Mouse (Mus musculus) forebrain, embryonic 15.5 days (tissue): ENCODE measurements around the gene Cmtr1. TPM values are rescaled to one million over a fixed set of nuclear protein-coding genes. Genes with fewer than 3 reads are reported as not detected.

Source experiments
- ATAC-seq: fragments of 200-750 bp; cut with Nextera tagmentation; replicated peaks from 2 replicates; pipeline ENCODE4 v1.8.0; 2017; ENCODE audit warnings: mild to moderate bottlenecking, moderate TSS enrichment, moderate library complexity
- H3K27ac ChIP-seq: fragments of 300-500 bp; sonication (generic); replicated peaks from 2 replicates; pipeline ENCODE4 v1.5.1; 2015; ENCODE audit warnings: mild to moderate bottlenecking, inconsistent platforms
- H3K27me3 ChIP-seq: fragments of 300-500 bp; sonication (generic); 2 replicates; pipeline ENCODE4 v1.6.1; 2015; ENCODE audit warnings: inconsistent platforms
- H3K36me3 ChIP-seq: fragments of 300-500 bp; sonication (generic); 2 replicates; pipeline ENCODE4 v1.6.1; 2015; ENCODE audit warnings: mild to moderate bottlenecking, inconsistent platforms
- H3K4me1 ChIP-seq: fragments of 300-500 bp; sonication (generic); 2 replicates; pipeline ENCODE4 v1.6.1; 2015; ENCODE audit warnings: inconsistent platforms
- H3K4me2 ChIP-seq: fragments of 300-500 bp; sonication (generic); replicated peaks from 2 replicates; pipeline ENCODE4 v1.6.1; 2015; ENCODE audit warnings: mild to moderate bottlenecking, inconsistent platforms
- H3K4me3 ChIP-seq: fragments of 300-500 bp; sonication (generic); 2 replicates; pipeline ENCODE4 v1.5.1; 2015; ENCODE audit warnings: mild to moderate bottlenecking, inconsistent platforms
- H3K9ac ChIP-seq: fragments of 300-500 bp; sonication (generic); replicated peaks from 2 replicates; pipeline ENCODE4 v1.6.1; 2015; ENCODE audit warnings: mild to moderate bottlenecking, inconsistent platforms
- H3K9me3 ChIP-seq: fragments of 300-500 bp; sonication (generic); 2 replicates; pipeline ENCODE4 v1.6.1; 2016; ENCODE audit warnings: inconsistent platforms
- WGBS: fragments of 180-500 bp; shearing (Covaris S2); methylation state at CpG from one replicate; pipeline ENCODE4 v1.1.7; 2015; ENCODE audit warnings: mixed read lengths; 5-methylcytosine and 5-hydroxymethylcytosine counted together
- polyA plus RNA-seq: library from polyadenylated mRNA; unstranded; fragments of >200 nt; fragmentation: Nextera tagmentation; extraction: Ambion mirVana; gene quantifications from 2 replicates; pipeline ENCODE4 v1.2.1, GENCODE M21; 2015

The Cmtr1 gene
- polyA plus RNA-seq, 1 experiment from 2014 or later, result 144 TPM

DNA sequence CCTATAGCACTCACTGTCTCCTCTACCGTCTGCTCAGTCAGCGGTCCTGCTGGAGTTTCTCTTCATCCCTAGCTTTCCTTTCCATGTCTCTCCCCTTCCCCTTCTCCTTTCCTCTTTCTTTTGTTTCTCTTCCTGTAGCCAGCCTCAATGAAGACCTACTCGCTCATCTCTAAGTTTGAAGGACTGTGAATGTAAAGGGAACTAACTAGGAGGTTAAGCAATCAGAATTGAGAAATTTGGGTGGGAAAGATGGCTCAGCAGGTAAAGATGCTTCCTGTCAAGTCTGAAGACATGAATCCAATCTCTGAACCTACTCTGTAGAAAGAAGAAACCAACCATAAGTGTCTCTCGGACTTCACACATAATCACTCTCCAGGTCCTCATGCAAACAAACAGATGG, 12.9 kb downstream of the Cmtr1 start:
- Histone ChIP-seq H3K27ac (no peak overlapping the region), H3K4me1 (peaks cover 10% of the 10 kb centered on the region), H3K9ac (no peak overlapping the region), H3K9me3 (no peaks in the 10 kb centered on the region), H3K36me3 (peaks cover 52% of the 10 kb centered on the region), H3K4me3 (no peak overlapping the region), H3K27me3 (no peaks in the 10 kb centered on the region), H3K4me2 (no peak overlapping the region)
- ATAC-seq, result no peak
- WGBS, result 95% methylated on average over 4 of the region's 4 CpGs

DNA sequence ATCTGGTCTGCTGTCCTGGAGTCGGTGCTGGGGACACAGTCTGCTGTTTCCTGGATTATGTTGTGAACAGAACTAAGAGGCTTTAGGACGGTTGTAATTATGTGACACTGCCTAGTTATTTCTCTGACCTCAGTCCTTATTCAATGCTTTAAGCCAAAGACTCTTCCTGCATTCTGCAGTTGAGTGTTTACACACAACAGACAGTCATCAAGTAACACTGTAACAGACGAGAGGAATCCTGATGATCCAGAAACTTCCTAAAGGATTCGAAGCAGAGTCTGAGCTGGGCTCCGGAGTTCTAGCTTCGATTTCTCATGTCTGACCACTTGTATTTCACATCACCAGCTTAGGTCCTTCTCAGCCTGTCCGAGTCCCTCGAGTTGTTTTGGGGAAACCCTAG, 18.1 kb downstream of the Cmtr1 start:
- 89% methylated on average over 8 of the region's 8 CpGs for WGBS
- Histone ChIP-seq H3K27ac (no peak overlapping the region), H3K4me3 (no peak overlapping the region), H3K36me3 (peaks cover 76% of the 10 kb centered on the region), H3K9me3 (no peaks in the 10 kb centered on the region), H3K27me3 (no peaks in the 10 kb centered on the region), H3K4me1 (peaks cover 21% of the 10 kb centered on the region), H3K4me2 (no peak overlapping the region), H3K9ac (no peak overlapping the region)
- no peak for ATAC-seq

DNA sequence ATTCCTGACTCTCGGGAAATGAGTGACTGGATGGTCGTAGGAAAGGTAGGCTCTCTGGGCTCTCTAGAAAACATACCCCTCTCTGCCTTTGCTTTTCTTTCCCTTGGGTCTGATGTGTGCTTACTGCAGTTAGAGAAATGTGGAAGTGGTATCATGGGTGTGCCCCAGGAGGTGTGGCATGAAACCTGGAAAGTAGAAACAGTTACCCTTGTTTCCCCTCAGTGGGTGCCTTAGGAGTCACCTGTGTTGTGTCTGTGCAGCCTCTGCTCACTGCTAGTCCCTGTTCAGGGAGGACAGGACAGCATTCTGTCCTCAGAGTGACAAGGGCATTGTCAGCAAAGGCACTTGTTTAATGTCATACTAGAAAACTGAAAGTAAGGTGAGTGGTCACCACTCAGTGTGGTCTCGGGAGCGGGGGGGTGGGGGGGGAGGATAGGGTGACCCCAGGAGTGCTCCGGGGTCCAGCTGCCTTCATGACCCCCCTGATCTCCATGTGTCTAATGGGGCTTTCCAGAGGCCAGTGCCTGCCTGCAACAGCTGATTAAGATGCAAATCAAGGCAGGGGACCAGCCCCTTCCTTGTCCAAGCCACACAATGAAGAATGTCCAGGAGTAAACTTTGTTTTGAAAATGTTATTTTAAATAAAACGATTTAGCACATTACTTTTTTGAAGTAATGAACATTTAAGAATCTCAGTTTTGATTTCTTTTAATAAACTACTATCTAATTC, 18.8 kb downstream of the Cmtr1 start:
- peaks cover 21% of the 10 kb centered on the region for H3K4me1 ChIP-seq
- H3K36me3 ChIP-seq, result peaks cover 74% of the 10 kb centered on the region
- ATAC-seq, result no peak
- no peaks in the 10 kb centered on the region for H3K27me3 ChIP-seq
- 88% methylated on average over 6 of the region's 6 CpGs for WGBS
- H3K4me3 ChIP-seq, result no peak overlapping the region
- H3K27ac ChIP-seq, result peak overlapping the region; percentile 27; the same call in 1 of the 2 replicates
- no peaks in the 10 kb centered on the region for H3K9me3 ChIP-seq
- no peak overlapping the region for H3K4me2 ChIP-seq
- H3K9ac ChIP-seq, result no peak overlapping the region

DNA sequence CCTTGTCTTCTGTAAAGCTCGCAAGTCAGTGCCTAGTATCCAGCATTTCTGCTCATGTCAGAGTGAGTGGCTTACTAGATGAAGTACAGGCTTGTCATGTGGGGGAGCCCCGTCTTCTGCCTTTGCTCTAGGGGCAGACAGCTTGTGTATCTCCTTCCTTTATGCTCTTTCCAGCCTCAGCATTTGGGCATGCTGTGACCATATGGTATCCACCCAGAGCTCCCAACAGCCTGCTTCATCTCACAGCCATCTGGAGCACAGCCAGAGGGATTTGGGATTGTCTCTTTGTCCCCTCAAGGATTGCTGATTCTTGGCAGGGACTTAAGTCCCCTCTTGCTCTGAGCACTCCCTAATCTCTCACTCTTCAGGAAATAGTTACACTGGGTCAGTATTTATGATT, 19.8 kb downstream of the Cmtr1 start:
- no peaks in the 10 kb centered on the region for H3K27me3 ChIP-seq
- H3K9ac ChIP-seq, result no peak overlapping the region
- peaks cover 66% of the 10 kb centered on the region for H3K36me3 ChIP-seq
- no peak overlapping the region for H3K4me2 ChIP-seq
- H3K4me3 ChIP-seq, result no peak overlapping the region
- H3K27ac ChIP-seq, result peak overlapping the region; percentile 87
- peaks cover 21% of the 10 kb centered on the region for H3K4me1 ChIP-seq
- peak; percentile 89 for ATAC-seq
- no peaks in the 10 kb centered on the region for H3K9me3 ChIP-seq
- 53% methylated on average over 2 of the region's 2 CpGs for WGBS

DNA sequence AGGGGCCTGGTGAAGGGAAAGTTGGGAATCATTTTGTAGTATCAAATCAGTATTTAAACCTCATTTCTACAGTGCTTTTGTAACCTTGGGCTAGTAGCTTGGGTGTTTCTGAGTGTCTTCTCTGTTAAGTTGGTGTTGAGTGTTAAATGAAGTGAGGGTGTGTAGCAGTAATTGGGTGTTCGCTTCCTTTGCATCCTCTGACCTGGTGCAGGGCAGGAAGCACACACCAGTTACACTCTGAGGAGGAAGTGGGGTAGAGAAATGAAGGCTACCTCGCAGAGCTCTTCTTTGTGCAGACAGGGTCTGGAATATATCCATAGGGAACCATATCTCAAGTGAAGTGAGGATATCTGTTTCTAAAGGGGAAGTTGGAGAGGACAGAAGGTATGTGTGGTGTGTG, 20.5 kb downstream of the Cmtr1 start:
- ATAC-seq, result no peak
- Histone ChIP-seq H3K4me1 (peaks cover 21% of the 10 kb centered on the region), H3K4me3 (no peak overlapping the region), H3K4me2 (no peak overlapping the region), H3K9ac (no peak overlapping the region), H3K9me3 (no peaks in the 10 kb centered on the region), H3K27me3 (no peaks in the 10 kb centered on the region), H3K36me3 (peaks cover 65% of the 10 kb centered on the region), H3K27ac (peak overlapping the region; percentile 87)
- 92% methylated on average over 2 of the region's 2 CpGs for WGBS

DNA sequence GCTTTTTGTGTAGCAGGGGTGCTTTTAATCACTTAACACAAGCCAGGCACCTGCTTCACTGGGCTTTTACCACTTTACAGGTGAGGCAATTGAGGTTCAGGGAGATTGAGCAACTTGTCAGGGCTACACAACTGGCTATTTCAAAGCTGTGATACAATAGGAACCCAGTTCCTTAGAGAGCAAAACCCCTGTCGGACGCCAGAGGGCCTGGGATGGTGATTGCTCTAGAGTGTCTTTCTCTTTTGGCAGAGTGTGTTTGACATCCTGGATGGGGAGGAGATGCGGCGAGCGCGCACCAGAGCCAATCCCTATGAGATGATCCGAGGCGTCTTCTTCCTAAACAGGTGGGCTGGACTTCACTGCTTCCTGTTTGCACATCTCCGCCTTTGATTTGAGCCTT, 21.3 kb downstream of the Cmtr1 start:
- Histone ChIP-seq H3K4me3 (no peak overlapping the region), H3K9me3 (no peaks in the 10 kb centered on the region), H3K4me2 (no peak overlapping the region), H3K9ac (no peak overlapping the region), H3K36me3 (peaks cover 65% of the 10 kb centered on the region), H3K4me1 (peaks cover 21% of the 10 kb centered on the region), H3K27me3 (no peaks in the 10 kb centered on the region), H3K27ac (no peak overlapping the region)
- WGBS, result 92% methylated on average over 9 of the region's 9 CpGs
- no peak for ATAC-seq

DNA sequence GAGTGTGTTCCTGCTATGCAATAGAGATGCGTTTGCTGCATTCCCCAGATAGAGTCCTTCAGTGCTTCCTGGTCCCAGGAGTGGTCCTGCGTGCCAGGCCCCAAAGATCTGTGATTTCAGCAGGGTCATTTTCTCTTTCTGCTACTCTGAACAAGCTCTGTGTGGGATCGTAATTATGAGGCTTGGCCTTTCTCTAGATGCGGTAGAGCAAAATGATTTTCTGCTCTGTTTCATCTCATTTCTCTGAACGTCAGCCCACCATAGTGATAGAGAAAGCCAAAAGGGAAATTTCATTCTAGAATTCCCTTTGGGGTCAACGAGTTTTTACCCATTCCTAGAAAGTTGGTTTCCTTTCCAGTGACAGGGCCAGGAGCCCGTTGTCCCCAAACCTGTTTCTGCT, 21.9 kb downstream of the Cmtr1 start:
- no peak overlapping the region for H3K9ac ChIP-seq
- H3K4me2 ChIP-seq, result no peak overlapping the region
- H3K27me3 ChIP-seq, result no peaks in the 10 kb centered on the region
- H3K36me3 ChIP-seq, result peaks cover 65% of the 10 kb centered on the region
- H3K4me3 ChIP-seq, result no peak overlapping the region
- H3K27ac ChIP-seq, result no peak overlapping the region
- no peaks in the 10 kb centered on the region for H3K9me3 ChIP-seq
- no peak for ATAC-seq
- peaks cover 21% of the 10 kb centered on the region for H3K4me1 ChIP-seq
- 71% methylated on average over 7 of the region's 7 CpGs for WGBS

DNA sequence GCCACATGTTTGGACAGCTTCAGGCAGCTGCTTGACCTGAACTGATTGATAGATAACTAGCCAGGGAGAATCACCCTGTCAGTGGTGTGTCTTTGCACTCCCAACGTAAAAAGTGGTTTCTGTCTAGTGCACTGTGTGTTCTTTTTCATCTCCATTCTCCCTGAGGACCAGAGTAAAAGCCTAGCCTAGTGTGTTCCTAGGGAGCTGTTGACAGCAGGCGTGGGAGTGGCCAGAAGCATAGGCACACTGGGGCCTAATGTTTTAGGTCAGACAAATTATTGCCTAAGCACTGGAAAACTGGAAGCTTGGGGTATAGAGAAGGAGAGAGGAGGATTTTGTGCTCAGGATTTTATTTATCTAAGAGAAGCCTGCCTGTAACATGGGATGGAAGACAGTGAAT, 22.7 kb downstream of the Cmtr1 start:
- Histone ChIP-seq H3K9ac (no peak overlapping the region), H3K36me3 (peaks cover 64% of the 10 kb centered on the region), H3K9me3 (no peaks in the 10 kb centered on the region), H3K4me1 (peaks cover 27% of the 10 kb centered on the region), H3K27me3 (no peaks in the 10 kb centered on the region), H3K4me3 (no peak overlapping the region), H3K4me2 (no peak overlapping the region), H3K27ac (no peak overlapping the region)
- WGBS, result 84% methylated on average over 2 of the region's 2 CpGs
- ATAC-seq, result no peak

DNA sequence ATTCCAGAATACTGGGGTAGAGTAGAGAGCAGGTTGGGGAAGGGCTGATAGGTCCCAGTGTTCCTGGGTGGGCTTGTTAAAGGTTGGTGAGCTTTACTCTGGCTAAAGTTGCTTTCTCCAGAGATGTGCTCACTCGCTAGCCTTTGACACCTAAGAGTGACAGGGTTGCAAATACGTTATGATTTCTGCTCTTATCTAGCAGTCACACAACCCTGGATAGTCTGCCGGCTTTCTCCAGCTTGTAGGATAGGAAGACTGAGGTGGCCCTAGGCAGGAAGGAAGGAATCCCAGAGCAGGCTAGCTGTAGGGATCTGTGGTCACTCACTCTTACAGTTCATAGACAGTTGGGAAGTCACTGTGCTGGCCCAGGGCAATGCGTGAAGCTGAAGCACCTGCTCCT, 23.9 kb downstream of the Cmtr1 start:
- ATAC-seq, result no peak
- Histone ChIP-seq H3K4me3 (no peak overlapping the region), H3K27ac (no peak overlapping the region), H3K36me3 (peaks cover 61% of the 10 kb centered on the region), H3K4me2 (no peak overlapping the region), H3K9me3 (no peaks in the 10 kb centered on the region), H3K4me1 (peaks cover 22% of the 10 kb centered on the region), H3K9ac (no peak overlapping the region), H3K27me3 (no peaks in the 10 kb centered on the region)
- 94% methylated on average over 4 of the region's 4 CpGs for WGBS

DNA sequence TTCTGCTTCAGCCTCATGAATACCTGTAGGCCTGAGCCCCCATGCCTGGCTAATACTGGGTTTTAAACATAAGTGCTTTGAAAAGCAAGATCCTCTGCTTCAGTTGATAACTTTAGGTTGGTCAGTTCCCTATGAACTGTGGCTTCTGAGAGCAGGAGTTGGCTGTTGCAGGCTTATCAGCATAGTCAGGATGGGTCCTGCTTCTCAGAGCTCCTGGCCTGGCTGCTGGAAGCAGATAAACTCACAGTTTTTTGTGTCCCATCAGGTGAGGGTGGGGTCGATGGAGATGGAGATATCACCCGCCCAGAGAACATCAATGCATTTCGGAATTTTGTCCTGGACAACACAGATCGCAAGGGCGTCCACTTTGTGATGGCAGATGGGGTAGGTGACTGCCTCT, 26.4 kb downstream of the Cmtr1 start:
- Histone ChIP-seq H3K9me3 (no peaks in the 10 kb centered on the region), H3K36me3 (peaks cover 67% of the 10 kb centered on the region)

DNA sequence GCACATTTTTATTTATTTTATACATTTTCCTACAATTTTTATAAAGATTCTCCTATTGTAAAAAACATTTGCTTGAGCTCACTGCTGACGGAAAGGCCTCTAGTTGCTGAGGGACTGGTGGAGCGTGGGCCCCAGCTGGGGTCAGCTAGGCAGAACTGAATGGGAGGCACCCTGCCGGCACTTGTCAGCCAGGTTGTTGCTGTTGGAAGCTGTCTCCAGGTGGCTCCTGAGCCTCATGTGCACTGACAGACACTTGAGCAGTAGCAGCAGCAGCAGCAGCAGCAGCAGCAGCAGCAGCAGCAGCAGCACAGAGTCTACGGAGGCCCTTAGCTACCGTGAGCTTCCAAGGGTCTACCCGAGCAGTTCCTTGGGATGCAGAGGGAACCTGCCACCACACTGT, 27.0 kb downstream of the Cmtr1 start:
- 88% methylated on average over 6 of the region's 6 CpGs for WGBS
- Histone ChIP-seq H3K4me3 (no peak overlapping the region), H3K4me1 (peaks cover 6% of the 10 kb centered on the region; the same call in 1 of the 2 replicates), H3K4me2 (no peak overlapping the region), H3K9ac (no peak overlapping the region), H3K9me3 (no peaks in the 10 kb centered on the region), H3K27ac (peak overlapping the region; percentile 65), H3K36me3 (peaks cover 63% of the 10 kb centered on the region), H3K27me3 (no peaks in the 10 kb centered on the region)
- ATAC-seq, result no peak

More for the DNA sequence above, 26.4 kb downstream of the Cmtr1 start:
- ATAC-seq, result no peak
- H3K4me2 ChIP-seq, result no peak overlapping the region
- WGBS, result 97% methylated on average over 5 of the region's 5 CpGs
- no peak overlapping the region for H3K4me3 ChIP-seq
- H3K9ac ChIP-seq, result no peak overlapping the region
- H3K27ac ChIP-seq, result no peak overlapping the region
- H3K4me1 ChIP-seq, result peaks cover 6% of the 10 kb centered on the region; the same call in 1 of the 2 replicates
- no peaks in the 10 kb centered on the region for H3K27me3 ChIP-seq

DNA sequence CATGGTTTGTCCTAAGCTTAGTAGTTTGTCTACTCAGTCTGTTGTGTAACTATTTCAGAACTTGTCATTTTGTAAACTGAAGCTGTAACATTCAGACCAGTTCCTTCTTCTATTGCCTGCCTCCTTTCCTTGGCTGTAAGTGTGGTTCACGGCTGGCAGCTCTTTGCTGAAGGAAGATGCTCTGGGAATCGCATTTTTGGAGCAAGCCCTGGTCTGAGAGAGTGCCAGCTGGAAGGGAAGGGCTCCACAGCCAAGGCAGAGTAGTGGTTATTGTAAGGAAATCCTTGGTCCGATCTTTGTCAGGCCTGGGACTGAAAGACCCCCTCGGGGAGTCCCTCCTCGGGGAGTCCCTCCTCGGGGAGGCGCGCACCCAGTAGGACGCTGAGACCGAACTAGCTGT, 28.2 kb downstream of the Cmtr1 start:
- 87% methylated on average over 10 of the region's 10 CpGs for WGBS
- H3K27ac ChIP-seq, result peak overlapping the region; percentile 56
- H3K36me3 ChIP-seq, result peaks cover 55% of the 10 kb centered on the region
- H3K9me3 ChIP-seq, result no peaks in the 10 kb centered on the region
- H3K9ac ChIP-seq, result no peak overlapping the region
- H3K4me3 ChIP-seq, result no peak overlapping the region
- H3K4me2 ChIP-seq, result no peak overlapping the region
- no peaks in the 10 kb centered on the region for H3K27me3 ChIP-seq
- peaks cover 6% of the 10 kb centered on the region; the same call in 1 of the 2 replicates for H3K4me1 ChIP-seq
- ATAC-seq, result no peak

DNA sequence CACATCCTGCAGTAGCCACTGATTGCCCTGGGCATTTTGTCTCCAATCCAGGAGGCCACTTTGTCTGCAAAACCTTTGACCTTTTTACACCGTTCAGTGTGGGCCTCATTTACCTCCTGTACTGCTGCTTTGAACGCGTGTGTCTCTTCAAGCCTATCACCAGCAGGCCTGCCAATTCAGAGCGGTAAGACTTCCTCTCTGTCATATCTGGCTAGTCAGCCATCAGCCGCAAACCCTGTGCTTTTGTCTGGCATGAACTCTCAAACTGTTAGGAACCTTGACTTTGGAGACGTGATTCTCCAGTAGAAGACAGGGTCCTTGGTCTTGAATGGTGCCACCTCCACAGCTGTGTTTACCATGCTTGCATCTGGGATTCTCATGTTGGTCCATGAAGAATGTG, 29.9 kb downstream of the Cmtr1 start:
- Histone ChIP-seq H3K4me1 (peaks cover 6% of the 10 kb centered on the region; the same call in 1 of the 2 replicates), H3K4me3 (no peak overlapping the region), H3K27ac (no peak overlapping the region), H3K36me3 (peaks cover 60% of the 10 kb centered on the region), H3K9ac (no peak overlapping the region), H3K9me3 (no peaks in the 10 kb centered on the region), H3K27me3 (no peaks in the 10 kb centered on the region), H3K4me2 (no peak overlapping the region)
- 82% methylated on average over 6 of the region's 6 CpGs for WGBS
- no peak for ATAC-seq
